Comparison of ENCODE assay signal across 1 mouse cellular context in the genomic region with DNA sequence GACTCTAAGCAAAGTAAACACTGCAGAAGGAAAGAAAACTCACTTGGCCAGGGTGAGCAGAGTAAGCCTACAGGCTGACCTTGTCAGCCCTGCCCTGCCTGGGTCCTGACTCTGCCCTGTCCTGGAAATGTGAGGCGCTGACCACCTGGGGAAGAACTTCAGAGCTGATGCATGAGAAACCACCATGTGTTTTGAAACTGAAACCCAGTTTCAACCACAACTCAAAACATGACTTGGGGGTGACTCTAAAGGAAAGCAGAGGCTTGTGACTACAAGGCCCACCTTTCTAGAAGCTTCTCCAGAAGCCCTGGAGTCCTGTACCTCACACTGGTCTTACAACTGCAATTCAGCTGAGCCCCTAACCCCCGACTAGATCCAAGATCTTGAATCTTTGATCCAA.
TF ChIP-seq lines count a peak whose summit lies in the region.

No protein-coding gene starts in this region.

TF ChIP-seq in CH12.LX, 34 proteins besides CTCF, POLR2A, EP300 and RAD21 (continued from another document):
- TF ChIP-seq MAZ (IDR thresholded peaks at IDR 0.05; ENCODE audit: low read depth, low read length) (peak; percentile 89), MAFK (IDR thresholded peaks at IDR 0.05; ENCODE audit: insufficient replicate concordance, low read length) (peak; percentile 85), CHD2 (IDR thresholded peaks at IDR 0.05; ENCODE audit: low read length) (peak; percentile 71; the same call in 1 of the 2 replicates), JUND (conservative IDR thresholded peaks at IDR 0.05; ENCODE audit: low read depth, low read length) (peak; percentile 80), BHLHE40 (IDR thresholded peaks at IDR 0.05; ENCODE audit: low read depth, low read length) (peak; percentile 97), PAX5 (IDR thresholded peaks at IDR 0.05; ENCODE audit: low read length) (no peak), RCOR1 (conservative IDR thresholded peaks at IDR 0.05; ENCODE audit: low read depth, low read length) (peak; percentile 98), ETS1 (conservative IDR thresholded peaks at IDR 0.05; ENCODE audit: low read depth, low read length) (peak; percentile 95), USF1 (IDR thresholded peaks at IDR 0.05; ENCODE audit: low read depth, low read length) (no peak), KAT2A (IDR thresholded peaks at IDR 0.05; ENCODE audit: insufficient replicate concordance, low read length) (0 out of 2 replicates have a peak, but pooled peaks have one; percentile 50), IRF4 (IDR thresholded peaks at IDR 0.05; ENCODE audit: low read depth, low read length) (peak; percentile 99), MEF2A (IDR thresholded peaks at IDR 0.05; ENCODE audit: borderline replicate concordance, low read depth, low read length) (peak; percentile 84), ZNF384 (IDR thresholded peaks at IDR 0.05; ENCODE audit: low read depth, low read length) (peak; percentile 34; the same call in 1 of the 2 replicates)
